Mouse (Mus musculus) heart, postnatal 0 days (tissue): Measurements from ENCODE around the gene Casp8ap2. TPM values are rescaled to one million over a fixed set of nuclear protein-coding genes. Genes with fewer than 3 reads are reported as not detected.
A peak's percentile ranks its signal among the peaks of the same experiment; 100 is the strongest.

Experiments used
- ATAC-seq: fragments of 200-750 bp; cut with Nextera tagmentation; 2 replicates; pipeline ENCODE4 v1.8.0; 2017; ENCODE audit warnings: low read depth, moderate number of reproducible peaks, moderate library complexity; ENCODE audit not compliant: insufficient read depth
- DNase-seq: peaks from one replicate; pipeline ENCODE4 v3.0.0-alpha.2; 2016; ENCODE audit warnings: low spot score
- H3K27ac ChIP-seq: fragments of 300-500 bp; sonication (generic); 2 replicates; pipeline ENCODE4 v1.5.1; 2014; ENCODE audit warnings: low read depth, mild to moderate bottlenecking
- H3K27me3 ChIP-seq: fragments of 300-500 bp; sonication (generic); 2 replicates; pipeline ENCODE4 v1.6.1; 2014; ENCODE audit warnings: low read length, mixed read lengths; ENCODE audit not compliant: control insufficient read depth, insufficient read depth
- H3K36me3 ChIP-seq: fragments of 300-500 bp; sonication (generic); replicated peaks from 2 replicates; pipeline ENCODE4 v1.6.1; 2014; ENCODE audit warnings: low read length, mixed read lengths; ENCODE audit not compliant: control insufficient read depth, insufficient read depth
- H3K4me1 ChIP-seq: fragments of 300-500 bp; sonication (generic); 2 replicates; pipeline ENCODE4 v1.6.1; 2014; ENCODE audit warnings: antibody characterized with exemption; ENCODE audit not compliant: control insufficient read depth, insufficient read depth
- H3K4me2 ChIP-seq: fragments of 300-500 bp; sonication (generic); 2 replicates; pipeline ENCODE4 v1.6.1; 2014; ENCODE audit warnings: low read depth, mild to moderate bottlenecking, low read length, moderate library complexity
- H3K4me3 ChIP-seq: fragments of 300-500 bp; sonication (generic); 2 replicates; pipeline ENCODE4 v1.5.1; 2014; ENCODE audit warnings: low read depth, low read length
- H3K9ac ChIP-seq: fragments of 300-500 bp; sonication (generic); replicated peaks from 2 replicates; pipeline ENCODE4 v1.6.1; 2014; ENCODE audit warnings: low read depth, low read length, mixed read lengths
- H3K9me3 ChIP-seq: fragments of 300-500 bp; sonication (generic); replicated peaks from 2 replicates; pipeline ENCODE4 v1.6.1; 2016; ENCODE audit warnings: low read length; ENCODE audit not compliant: control insufficient read depth
- CTCF ChIP-seq: IDR thresholded peaks from 2 replicates; pipeline ENCODE4 v1.5.1; 2016; ENCODE audit warnings: antibody characterized with exemption, control low read depth, low read depth
- EP300 ChIP-seq: IDR thresholded peaks from 2 replicates; pipeline ENCODE4 v1.6.1; 2016; ENCODE audit warnings: antibody characterized with exemption, low read depth
- WGBS: fragments of 180-500 bp; shearing (Covaris S2); extraction: QIAGEN DNeasy Blood & Tissue Kit; methylation state at CpG from one replicate; pipeline ENCODE4 v1.1.7; 2014; 5-methylcytosine and 5-hydroxymethylcytosine counted together
- polyA plus RNA-seq: library from polyadenylated mRNA; unstranded; fragments of >200 nt; fragmentation: Nextera tagmentation; extraction: Ambion mirVana; gene quantifications from 2 replicates; pipeline ENCODE4 v1.2.1, GENCODE M21; 2015
- total RNA-seq: library from RNA; depleted of rRNA; stranded (reverse); fragments of >200 nt; gene quantifications from 2 replicates; pipeline ENCODE4 v1.2.3, GENCODE M21; 2014; ENCODE audit warnings: low replicate concordance; rRNA removed

Casp8ap2 gene
- total and polyA plus RNA-seq, 2 experiments from 2014 or later: 3.0 to 17.0 TPM

DNA sequence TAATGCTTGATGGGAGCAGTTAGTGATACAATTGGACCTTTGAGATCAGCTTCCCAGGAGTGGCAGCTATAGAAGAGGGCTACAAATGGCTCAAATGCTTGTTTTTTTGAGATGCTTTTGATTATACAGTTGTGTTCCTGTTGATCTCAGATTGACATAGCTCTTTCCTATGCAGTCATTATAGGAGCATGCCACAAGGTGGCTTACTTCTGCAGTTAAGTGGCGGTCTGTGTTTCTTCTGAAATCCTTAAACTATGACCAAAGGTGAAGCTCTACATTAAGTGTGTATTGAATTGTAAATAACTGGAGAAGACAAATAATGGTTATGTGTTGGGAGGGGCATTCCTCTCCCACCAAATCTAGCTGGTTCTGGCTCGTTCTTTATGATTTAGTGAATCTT, 54.6 kb downstream of the Casp8ap2 start:
- H3K4me2 ChIP-seq: no peak overlapping the region
- DNase-seq (no peak), ATAC-seq (no peak)
- no peaks in the 10 kb centered on the region for H3K9me3 ChIP-seq
- H3K4me3 ChIP-seq: no peak overlapping the region
- H3K27ac ChIP-seq: no peak overlapping the region
- no peak overlapping the region for H3K9ac ChIP-seq
- no peaks in the 10 kb centered on the region for H3K4me1 ChIP-seq
- no peak for TF ChIP-seq EP300
- TF ChIP-seq CTCF: peak; percentile 12; the same call in 1 of the 2 replicates
- H3K36me3 ChIP-seq: peaks cover 61% of the 10 kb centered on the region
- H3K27me3 ChIP-seq: no peaks in the 10 kb centered on the region
- WGBS: 85% methylated on average over 2 of the region's 2 CpGs

DNA sequence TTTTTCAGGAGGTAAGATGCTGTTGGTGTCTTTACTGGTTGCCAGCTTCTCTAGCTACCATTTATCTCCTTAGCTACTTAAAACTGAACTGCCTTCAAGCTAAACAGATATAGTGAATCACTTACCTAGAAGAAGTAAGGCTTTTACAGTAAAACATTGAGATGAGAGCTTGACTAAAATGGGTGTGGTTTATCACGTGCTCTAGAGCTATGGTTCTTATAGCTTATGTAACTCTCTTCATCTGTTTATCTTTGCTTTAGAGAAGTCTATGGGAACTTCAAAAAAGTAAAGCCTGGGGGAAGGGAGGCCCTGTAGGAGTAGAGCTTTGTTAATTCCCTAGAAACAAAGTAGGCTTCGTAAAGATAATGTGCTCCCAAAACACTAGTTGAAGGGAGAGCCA, 58.8 kb downstream of the Casp8ap2 start:
- Histone ChIP-seq H3K27ac (no peak overlapping the region), H3K9me3 (no peaks in the 10 kb centered on the region), H3K4me1 (no peaks in the 10 kb centered on the region), H3K36me3 (peaks cover 76% of the 10 kb centered on the region), H3K9ac (no peak overlapping the region), H3K4me2 (no peak overlapping the region), H3K27me3 (no peaks in the 10 kb centered on the region), H3K4me3 (no peak overlapping the region)
- ATAC-seq (no peak), DNase-seq (no peak)
- TF ChIP-seq CTCF (no peak), EP300 (no peak)
- WGBS: 89% methylated on average over 2 of the region's 2 CpGs

DNA sequence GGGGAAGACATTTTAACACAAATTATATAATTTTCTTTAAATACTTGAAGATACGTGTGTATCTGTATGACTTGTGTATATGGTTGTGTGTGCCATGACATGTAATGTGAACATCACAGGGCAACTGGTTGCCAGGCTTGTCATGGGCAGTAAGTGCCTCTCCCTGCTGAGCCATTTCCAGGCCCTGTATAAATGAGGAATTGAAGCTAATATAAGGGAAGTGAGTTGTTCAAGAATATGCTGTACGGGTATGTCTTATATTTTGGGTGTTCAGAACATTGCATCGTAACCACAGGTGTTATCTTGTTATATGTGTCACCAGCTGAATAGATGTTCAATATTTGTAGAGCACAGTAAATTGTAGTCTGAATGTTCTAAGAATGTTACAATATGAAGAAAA, 62.2 kb downstream of the Casp8ap2 start:
- H3K27ac ChIP-seq: no peak overlapping the region
- no peaks in the 10 kb centered on the region for H3K9me3 ChIP-seq
- ATAC-seq (no peak), DNase-seq (no peak)
- H3K9ac ChIP-seq: no peak overlapping the region
- peaks cover 58% of the 10 kb centered on the region for H3K36me3 ChIP-seq
- WGBS: 96% methylated on average over 3 of the region's 3 CpGs
- H3K27me3 ChIP-seq: no peaks in the 10 kb centered on the region
- H3K4me3 ChIP-seq: no peak overlapping the region
- no peaks in the 10 kb centered on the region for H3K4me1 ChIP-seq
- TF ChIP-seq CTCF: no peak
- TF ChIP-seq EP300: no peak
- no peak overlapping the region for H3K4me2 ChIP-seq

- no peak overlapping the region for H3K27ac ChIP-seq
- no peak for ATAC-seq
- no peak overlapping the region for H3K9ac ChIP-seq
- TF ChIP-seq CTCF (no peak), EP300 (no peak)
- no peaks in the 10 kb centered on the region for H3K9me3 ChIP-seq
- peaks cover 48% of the 10 kb centered on the region for H3K36me3 ChIP-seq
- H3K4me1 ChIP-seq: no peaks in the 10 kb centered on the region
- no peaks in the 10 kb centered on the region for H3K27me3 ChIP-seq
- no peak overlapping the region for H3K4me2 ChIP-seq
- no peak overlapping the region for H3K4me3 ChIP-seq
- WGBS: 75% methylated on average over 3 of the region's 3 CpGs
- DNase-seq: no peak
Measured at GRCm38 (mm10) chr4:32680843-32681242, 65.6 kb downstream of the Casp8ap2 start.

- TF ChIP-seq EP300: no peak
- TF ChIP-seq CTCF: no peak
- no peaks in the 10 kb centered on the region for H3K4me1 ChIP-seq
- 37% methylated on average over 4 of the region's 4 CpGs for WGBS
- H3K36me3 ChIP-seq: peaks cover 32% of the 10 kb centered on the region
- H3K4me2 ChIP-seq: no peak overlapping the region
- H3K4me3 ChIP-seq: no peak overlapping the region
- no peak overlapping the region for H3K9ac ChIP-seq
- H3K9me3 ChIP-seq: no peaks in the 10 kb centered on the region
- DNase-seq (peak; percentile 8), ATAC-seq (no peak)
- H3K27me3 ChIP-seq: no peaks in the 10 kb centered on the region
- H3K27ac ChIP-seq: no peak overlapping the region
Measured at GRCm38 (mm10) chr4:32682471-32682870, 67.2 kb downstream of the Casp8ap2 start.

DNA sequence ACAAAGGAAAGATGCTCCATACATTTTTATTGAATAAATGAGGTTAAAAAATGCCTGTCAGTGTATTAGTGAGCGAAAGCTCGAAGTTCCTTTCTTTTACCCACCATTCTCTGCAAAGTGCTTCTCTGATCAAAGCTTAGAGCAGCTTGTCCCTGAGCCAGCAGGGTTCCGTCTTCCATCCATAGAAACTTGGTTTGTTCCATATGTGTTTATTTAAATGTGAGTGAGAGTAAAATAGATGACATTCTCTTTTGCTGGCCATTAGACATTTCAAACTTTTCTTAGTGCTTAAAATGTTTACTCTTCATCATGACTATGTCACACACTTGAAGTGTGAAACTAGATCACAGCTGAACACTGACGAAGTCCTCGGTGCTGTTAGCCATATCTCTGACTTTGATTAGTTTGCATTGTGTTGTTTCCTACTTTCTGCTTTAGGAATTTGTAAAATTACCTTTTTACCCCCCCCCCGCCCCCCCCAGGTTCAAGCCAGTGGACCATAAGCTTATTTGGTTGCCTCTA, 67.9 kb downstream of the Casp8ap2 start:
- H3K4me3 ChIP-seq: no peak overlapping the region
- DNase-seq (no peak), ATAC-seq (no peak)
- H3K9me3 ChIP-seq: no peaks in the 10 kb centered on the region
- no peak for TF ChIP-seq CTCF
- TF ChIP-seq EP300: no peak
- H3K36me3 ChIP-seq: peaks cover 29% of the 10 kb centered on the region
- no peak overlapping the region for H3K9ac ChIP-seq
- no peaks in the 10 kb centered on the region for H3K4me1 ChIP-seq
- WGBS: 84% methylated on average over 6 of the region's 6 CpGs
- H3K27me3 ChIP-seq: no peaks in the 10 kb centered on the region
- no peak overlapping the region for H3K27ac ChIP-seq
- H3K4me2 ChIP-seq: no peak overlapping the region

Other genes starting within 250 kb of the Casp8ap2 start
- not detected in 2 replicates for gene Gja10, start 12.7 kb upstream of the Casp8ap2 start, total RNA-seq
- gene Gja10, start 12.7 kb upstream of the Casp8ap2 start, polyA plus RNA-seq: not detected in 2 replicates
- 6.8 and 10.2 TPM in 2 replicates for gene Mdn1, start 41.7 kb downstream of the Casp8ap2 start, total RNA-seq
- 3.1 and 3.7 TPM in 2 replicates for gene Mdn1, start 41.7 kb downstream of the Casp8ap2 start, polyA plus RNA-seq
- gene Lyrm2, start 184.8 kb downstream of the Casp8ap2 start, total RNA-seq: 8.7 and 70.8 TPM in 2 replicates
- 146 and 154 TPM in 2 replicates for gene Lyrm2, start 184.8 kb downstream of the Casp8ap2 start, polyA plus RNA-seq